Mouse (Mus musculus): ENCODE results near the gene Lrrc3c.
"Not testable (repeated sequence)": the region's sequence is repeated elsewhere in the genome, so short reads cannot be mapped to it uniquely, and the experiment has no call there.

The Lrrc3c gene

GRCm38 (mm10) chr11:98584629-98585177 lies 13.4 kb upstream of the Lrrc3c start:
- in situ Hi-C loops (cut with MboI, MseI), result loop anchor here (10.0 kb wide), 1 partner anchor 50 kb away; no protein-coding TSS in a partner anchor

- in situ Hi-C loops (cut with MboI, MseI), result loop anchor here (10.0 kb wide), 1 partner anchor 49 kb away; no protein-coding TSS in a partner anchor
Measured at GRCm38 (mm10) chr11:98586087-98586891, 11.8 kb upstream of the Lrrc3c start.

- in situ Hi-C loops (cut with MboI, MseI), result loop anchor here (10.0 kb wide), 1 partner anchor 48 kb away; no protein-coding TSS in a partner anchor
Measured at GRCm38 (mm10) chr11:98586892-98587563, 11.1 kb upstream of the Lrrc3c start, which contains the start of gene Ormdl3. Ormdl3 (minus strand) TSS chr11:98587368.

GRCm38 (mm10) chr11:98587684-98588546 lies 10.2 kb upstream of the Lrrc3c start:
- in situ Hi-C loops (cut with MboI, MseI), result loop anchor here (10.0 kb wide), 1 partner anchor 47 kb away; no protein-coding TSS in a partner anchor

- in situ Hi-C loops (cut with MboI, MseI), result loop anchor here (10.0 kb wide), 1 partner anchor 46 kb away; no protein-coding TSS in a partner anchor
Measured at GRCm38 (mm10) chr11:98588833-98589281, 9.2 kb upstream of the Lrrc3c start.

GRCm38 (mm10) chr11:98589306-98589705 lies 8.8 kb upstream of the Lrrc3c start:
- in situ Hi-C loops (cut with MboI, MseI), result loop anchor here (10.0 kb wide), 1 partner anchor 45 kb away; no protein-coding TSS in a partner anchor

- in situ Hi-C loops (cut with MboI, MseI), result no loop called here
Measured at GRCm38 (mm10) chr11:98590548-98591445, 7.3 kb upstream of the Lrrc3c start.

- in situ Hi-C loops (cut with MboI, MseI), result loop anchor here (5.0 kb wide), 1 partner anchor 38 kb away; no protein-coding TSS in a partner anchor
Measured at GRCm38 (mm10) chr11:98595021-98595420, 3.1 kb upstream of the Lrrc3c start.

- in situ Hi-C loops (cut with MboI, MseI), result loop anchor here (5.0 kb wide), 1 partner anchor 38 kb away; no protein-coding TSS in a partner anchor
Measured at GRCm38 (mm10) chr11:98595473-98595872, 2.6 kb upstream of the Lrrc3c start.

- in situ Hi-C loops (cut with MboI, MseI), result loop anchor here (5.0 kb wide), 1 partner anchor 39 kb away; no protein-coding TSS in a partner anchor
Measured at GRCm38 (mm10) chr11:98595955-98596354, 2.1 kb upstream of the Lrrc3c start.

GRCm38 (mm10) chr11:98597363-98597762 lies 728 bp upstream of the Lrrc3c start:
- in situ Hi-C loops (cut with MboI, MseI), result loop anchor here (5.0 kb wide), 1 partner anchor 40 kb away; no protein-coding TSS in a partner anchor

GRCm38 (mm10) chr11:98598851-98599290 lies 780 bp downstream of the Lrrc3c start:
- in situ Hi-C loops (cut with MboI, MseI), result loop anchor here (5.0 kb wide), 1 partner anchor 42 kb away; no protein-coding TSS in a partner anchor

- in situ Hi-C loops (cut with MboI, MseI), result loop anchor here (5.0 kb wide), 1 partner anchor 42 kb away; no protein-coding TSS in a partner anchor
Measured at GRCm38 (mm10) chr11:98599291-98599690, 1.2 kb downstream of the Lrrc3c start.

- in situ Hi-C loops (cut with MboI, MseI), result no loop called here
Measured at GRCm38 (mm10) chr11:98602090-98602690, 4.1 kb downstream of the Lrrc3c start.

- in situ Hi-C loops (cut with MboI, MseI), result no loop called here
Measured at GRCm38 (mm10) chr11:98603953-98604352, 5.9 kb downstream of the Lrrc3c start.

- in situ Hi-C loops (cut with MboI, MseI), result loop anchor here (5.0 kb wide), 1 partner anchor 42 kb away; the partner anchor contains the start of gene Gsdma2
Measured at GRCm38 (mm10) chr11:98604911-98605310, 6.8 kb downstream of the Lrrc3c start.

GRCm38 (mm10) chr11:98606763-98607162 lies 8.7 kb downstream of the Lrrc3c start:
- in situ Hi-C loops (cut with MboI, MseI), result loop anchor here (5.0 kb wide), 1 partner anchor 41 kb away; the partner anchor contains the start of gene Gsdma2

GRCm38 (mm10) chr11:98620791-98621190 lies 22.7 kb downstream of the Lrrc3c start:
- in situ Hi-C loops (cut with MboI, MseI), result no loop called here

- in situ Hi-C loops (cut with MboI, MseI), result not testable (repeated sequence)
Measured at GRCm38 (mm10) chr11:98623981-98624380, 25.9 kb downstream of the Lrrc3c start.

All from regulatory T cell (primary cell).